Mouse (Mus musculus) spleen, adult 2 months (tissue): Measurements from ENCODE around the gene Tbc1d32. TPM values are rescaled to one million over a fixed set of nuclear protein-coding genes. Genes with fewer than 3 reads are reported as not detected.

Experiments
- DNase-seq, 2 experiments: peaks; one replicate each; pipeline versions ENCODE4 v3.0.0 to v3.0.0-alpha.2; 2012 to 2021; ENCODE audit warnings: low spot score in 2 of 2, low read depth in 1 of 2
- H3K27ac ChIP-seq: fragments of 200-500 bp; 2 replicates; pipeline ENCODE4 v1.5.1; 2012; ENCODE audit warnings: low read length, inconsistent platforms; ENCODE audit not compliant: insufficient read depth
- H3K27me3 ChIP-seq: fragments of 200-500 bp; 2 replicates; pipeline ENCODE4 v1.6.1; 2012; ENCODE audit warnings: mild to moderate bottlenecking, moderate library complexity, low read length, inconsistent platforms; ENCODE audit not compliant: control insufficient read depth, insufficient read depth
- H3K36me3 ChIP-seq: fragments of 200-500 bp; 2 replicates; pipeline ENCODE4 v1.6.1; 2012; ENCODE audit warnings: mild to moderate bottlenecking, low read length, inconsistent platforms; ENCODE audit not compliant: control insufficient read depth, insufficient read depth
- H3K4me1 ChIP-seq: fragments of 200-500 bp; 2 replicates; pipeline ENCODE4 v1.6.1; 2011; ENCODE audit warnings: inconsistent platforms; ENCODE audit not compliant: control insufficient read depth, insufficient read depth, insufficient read length
- H3K4me3 ChIP-seq: fragments of 200-500 bp; 2 replicates; pipeline ENCODE4 v1.5.1; 2011; ENCODE audit warnings: mild to moderate bottlenecking, inconsistent platforms; ENCODE audit not compliant: insufficient read depth, insufficient read length; ENCODE audit errors: extremely low read depth
- CTCF ChIP-seq: fragments of 200-500 bp; IDR thresholded peaks from 2 replicates; pipeline ENCODE4 v1.5.1; 2011; ENCODE audit warnings: mild to moderate bottlenecking, inconsistent platforms; ENCODE audit not compliant: insufficient read depth, insufficient read length, insufficient replicate concordance; ENCODE audit errors: extremely low read depth
- POLR2A ChIP-seq: fragments of 200-500 bp; IDR thresholded peaks from 2 replicates; pipeline ENCODE4 v1.6.1; 2011; ENCODE audit warnings: low read depth, low read length, inconsistent platforms
- WGBS: fragments of 180-500 bp; shearing (Covaris S2); methylation state at CpG from one replicate; pipeline ENCODE4 v1.1.7; 2018; 5-methylcytosine and 5-hydroxymethylcytosine counted together
- polyA plus RNA-seq: library from polyadenylated mRNA; depleted of rRNA; stranded (reverse); fragments of >200 nt; gene quantifications from 2 replicates; pipeline ENCODE4 v1.2.3, GENCODE M21; 2012; rRNA removed

Tbc1d32 gene
- polyA plus RNA-seq = 0.20 TPM in 2 replicates

DNA sequence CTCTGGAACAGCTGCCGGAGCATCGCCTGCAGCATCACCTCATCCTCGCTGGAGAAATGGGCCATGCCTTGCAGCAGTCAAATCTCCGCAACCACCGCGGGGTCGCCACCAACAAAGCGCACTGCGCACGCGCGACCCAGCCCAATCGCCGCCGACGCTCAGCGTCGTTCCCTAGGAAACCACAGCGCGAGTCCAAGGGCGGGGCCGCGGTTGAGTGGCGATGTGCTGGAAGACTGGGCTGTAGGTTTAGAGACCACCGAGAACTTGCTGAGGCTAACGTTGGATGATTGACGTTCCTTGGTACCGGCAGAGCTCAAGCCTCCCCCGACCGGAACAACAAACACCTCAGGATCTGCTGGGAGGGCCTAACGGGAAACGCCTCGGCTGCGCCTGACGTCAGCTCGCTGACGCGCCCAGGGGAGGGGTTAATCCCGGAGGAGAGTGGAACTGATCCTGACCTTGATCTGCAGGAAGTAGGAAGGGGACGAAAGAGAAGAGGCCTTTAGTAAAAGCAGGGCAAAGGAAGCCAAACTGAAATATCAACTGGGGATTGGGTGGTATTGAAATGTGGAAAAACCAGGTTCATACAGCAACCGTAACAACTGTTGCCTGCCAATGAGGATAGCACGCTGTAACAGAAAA, at the start of gene Tbc1d32:
Gene Tbc1d32 (minus strand): TSS at position 122 of the 642 bp plus-strand sequence.
- Histone ChIP-seq H3K4me3 (peak within 1 kb of the TSS; percentile 77), H3K27me3 (no peaks in the 10 kb centered on the region), H3K27ac (peak within 1 kb of the TSS; percentile 74), H3K4me1 (peaks cover 4% of the 10 kb centered on the region; the same call in 1 of the 2 replicates), H3K36me3 (no peaks in the 10 kb centered on the region)
- DNase-seq = peak; percentile 68 to 83
- TF ChIP-seq CTCF = no peak
- TF ChIP-seq POLR2A = peak; percentile 7; the same call in 1 of the 2 replicates
- 3% methylated on average over 42 of the region's 42 CpGs for WGBS

DNA sequence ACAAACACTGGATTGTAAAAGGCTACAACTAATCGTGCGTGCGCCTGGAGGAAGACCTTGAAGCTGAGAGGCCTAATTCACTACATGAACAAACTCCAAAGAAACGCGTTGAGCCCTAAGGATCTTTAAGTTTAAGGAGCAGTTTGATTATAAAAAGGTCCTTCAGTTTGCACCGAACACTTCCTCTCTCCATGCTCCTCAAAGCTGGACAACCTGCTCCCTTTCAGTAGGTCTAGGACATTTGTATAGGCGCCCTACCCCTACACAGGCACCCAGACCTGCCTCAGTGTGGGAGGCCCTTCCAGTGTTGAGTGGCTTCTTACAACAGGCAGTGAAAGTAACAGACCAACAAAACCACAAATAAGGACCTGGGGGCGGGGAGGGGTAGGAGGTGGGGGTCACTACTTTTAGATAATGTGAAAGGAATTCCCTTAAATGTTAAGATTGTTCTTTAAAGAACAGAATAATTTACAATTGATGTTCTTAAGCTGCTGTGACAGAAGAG, 666 bp downstream of the Tbc1d32 start:
- Histone ChIP-seq H3K36me3 (no peaks in the 10 kb centered on the region), H3K4me1 (peaks cover 4% of the 10 kb centered on the region; the same call in 1 of the 2 replicates), H3K27me3 (no peaks in the 10 kb centered on the region), H3K4me3 (no peak overlapping the region; the same call in 1 of the 2 replicates), H3K27ac (no peak overlapping the region)
- DNase-seq = no peak
- WGBS = 78% methylated on average over 8 of the region's 8 CpGs
- no peak for TF ChIP-seq CTCF

- Histone ChIP-seq H3K27ac (no peak overlapping the region), H3K27me3 (no peaks in the 10 kb centered on the region), H3K36me3 (no peaks in the 10 kb centered on the region), H3K4me1 (no peaks in the 10 kb centered on the region), H3K4me3 (no peak overlapping the region)
- DNase-seq = no peak
- TF ChIP-seq POLR2A (no peak), CTCF (no peak)
- WGBS = 86% methylated on average over 3 of the region's 3 CpGs
These were observed 12.7 kb downstream of the Tbc1d32 start for GRCm38 (mm10) chr10:56215797-56216196.

DNA sequence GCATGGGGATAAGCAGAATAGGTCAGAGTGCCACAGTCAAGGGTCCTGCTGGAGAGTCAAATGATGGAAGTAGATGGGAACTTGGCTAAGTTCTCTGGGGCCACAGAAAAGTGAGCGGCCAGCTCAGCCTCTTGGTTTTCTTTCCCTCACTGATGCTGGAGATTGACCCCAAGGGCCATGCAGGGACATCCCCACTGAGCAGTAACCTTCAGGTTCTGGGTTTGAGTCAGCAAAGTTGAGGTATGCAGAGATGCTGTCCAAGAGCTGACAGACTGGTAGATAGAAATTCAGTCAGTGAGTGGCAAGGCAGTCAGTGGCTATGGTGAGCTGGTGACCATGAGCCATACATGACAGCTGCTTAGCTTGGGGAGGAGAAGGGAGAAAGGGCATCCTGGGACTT, 18.1 kb downstream of the Tbc1d32 start:
- WGBS = 91% methylated on average over 1 of the region's 1 CpGs
- no peaks in the 10 kb centered on the region for H3K4me1 ChIP-seq
- TF ChIP-seq CTCF (no peak), POLR2A (no peak)

GRCm38 (mm10) chr10:56206802-56207404, 21.6 kb downstream of the Tbc1d32 start:
- no peaks in the 10 kb centered on the region for H3K27me3 ChIP-seq
- no peaks in the 10 kb centered on the region for H3K36me3 ChIP-seq
- H3K27ac ChIP-seq = no peak overlapping the region
- WGBS = 87% methylated on average over 8 of the region's 8 CpGs
- no peak for TF ChIP-seq POLR2A
- no peak for DNase-seq
- no peak overlapping the region for H3K4me3 ChIP-seq
- H3K4me1 ChIP-seq = no peaks in the 10 kb centered on the region

More for the DNA sequence above, 18.1 kb downstream of the Tbc1d32 start:
- H3K27me3 ChIP-seq = no peaks in the 10 kb centered on the region
- no peaks in the 10 kb centered on the region for H3K36me3 ChIP-seq
- no peak overlapping the region for H3K4me3 ChIP-seq
- no peak for DNase-seq
- H3K27ac ChIP-seq = no peak overlapping the region

GRCm38 (mm10) chr10:56204348-56204747, 24.1 kb downstream of the Tbc1d32 start:
- Histone ChIP-seq H3K27me3 (no peaks in the 10 kb centered on the region), H3K4me3 (no peak overlapping the region), H3K27ac (no peak overlapping the region), H3K4me1 (no peaks in the 10 kb centered on the region), H3K36me3 (no peaks in the 10 kb centered on the region)
- no peak for TF ChIP-seq POLR2A
- no peak for DNase-seq
- 96% methylated on average over 2 of the region's 2 CpGs for WGBS

GRCm38 (mm10) chr10:56199902-56200301, 28.6 kb downstream of the Tbc1d32 start:
- H3K36me3 ChIP-seq = no peaks in the 10 kb centered on the region
- no peaks in the 10 kb centered on the region for H3K4me1 ChIP-seq
- no peaks in the 10 kb centered on the region for H3K27me3 ChIP-seq
- H3K4me3 ChIP-seq = no peak overlapping the region
- TF ChIP-seq POLR2A (no peak), CTCF (no peak)
- no peak for DNase-seq
- no peak overlapping the region for H3K27ac ChIP-seq
